Mouse (Mus musculus): ENCODE results near the gene Arrdc5. TPM values are rescaled to one million over a fixed set of nuclear protein-coding genes. Genes with fewer than 3 reads are reported as not detected.
A peak's percentile ranks its signal among the peaks of the same experiment; 100 is the strongest.

The Arrdc5 gene
- polyA plus RNA-seq, 2 experiments = not detected

GRCm38 (mm10) chr17:56290388-56291170 is 9.5 kb downstream of the Arrdc5 start:
- Histone ChIP-seq H3K9ac (ENCODE audit: low read depth, low read length, severe bottlenecking) (peak overlapping the region; percentile 68), H3K4me3 (replicated peaks; ENCODE audit: low read length) (peak overlapping the region; percentile 57), H3K36me3 (ENCODE audit: control insufficient read depth, insufficient read depth, low read length) (peaks cover 15% of the 10 kb centered on the region), H3K9me3 (ENCODE audit: control insufficient read depth, low read length) (no peaks in the 10 kb centered on the region), H3K4me2 (replicated peaks; ENCODE audit: low read depth, low read length, severe bottlenecking) (peak overlapping the region; percentile 71), H3K4me1 (ENCODE audit: control insufficient read depth, insufficient read depth, low read length) (peaks cover 33% of the 10 kb centered on the region), H3K27me3 (ENCODE audit: control insufficient read depth, insufficient read depth, low read length) (no peaks in the 10 kb centered on the region), H3K27ac (replicated peaks; ENCODE audit: low read depth, low read length) (peak overlapping the region; percentile 92)
- DNase-seq (ENCODE audit: low spot score) (peak; percentile 98), ATAC-seq (ENCODE audit: low FRiP score, low read depth) (peak; percentile 90)
- TF ChIP-seq POLR2A (IDR thresholded peaks at IDR 0.05; ENCODE audit: borderline replicate concordance, extremely low read depth, insufficient read depth, insufficient read length) = peak; percentile 54; the same call in 1 of the 2 replicates
- 5% methylated on average over 17 of the region's 17 CpGs for WGBS

DNA sequence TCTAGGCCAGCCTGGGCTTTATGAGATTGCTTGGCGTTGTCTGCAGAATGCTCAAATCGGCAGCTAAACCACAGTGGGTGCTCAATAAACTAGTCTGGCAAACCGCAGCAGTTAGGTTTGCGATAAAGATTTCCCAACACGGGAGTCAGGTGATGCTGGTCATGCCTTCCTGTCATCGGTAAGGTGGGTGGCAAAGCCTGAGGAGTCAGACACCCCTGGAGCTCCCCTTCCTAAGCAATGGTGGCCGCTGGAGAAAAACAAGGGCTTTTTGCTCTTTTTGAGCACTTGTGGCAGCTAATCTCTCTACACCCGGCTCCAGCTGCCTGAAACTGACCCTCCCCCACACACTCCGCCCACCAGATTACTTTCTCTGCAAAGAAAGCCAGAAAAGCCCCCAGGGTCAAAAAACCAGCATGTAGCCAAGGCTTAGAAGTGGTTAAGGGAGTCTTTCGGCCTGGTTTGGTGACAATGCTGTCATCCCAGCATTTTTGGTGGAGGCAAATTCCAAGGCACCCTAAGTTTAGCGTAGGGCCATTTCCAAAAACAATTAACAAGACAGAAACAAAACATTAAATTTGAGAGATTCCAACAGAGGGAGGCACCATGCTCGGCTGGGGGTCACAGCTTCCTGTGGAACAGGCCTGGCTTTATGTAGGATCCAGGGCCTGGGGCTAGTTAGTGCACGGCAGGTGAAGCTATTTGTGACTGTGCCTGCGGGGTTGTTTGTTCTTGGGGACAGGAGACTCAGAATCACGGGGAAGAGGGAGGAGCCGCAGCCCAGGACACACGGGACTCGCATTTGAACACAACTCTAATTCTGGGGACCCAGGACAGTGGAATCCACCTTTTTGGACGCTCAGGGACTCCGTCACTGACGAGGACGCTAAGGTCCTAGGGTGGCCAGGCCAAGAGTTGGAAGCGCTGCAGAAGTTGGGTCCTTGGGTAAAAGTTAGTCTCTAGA is 10.4 kb downstream of the Arrdc5 start:
- under 1% methylated on average over 23 of the region's 23 CpGs for WGBS
- peak overlapping the region; percentile 92 for H3K27ac ChIP-seq (replicated peaks; ENCODE audit: low read depth, low read length)
- DNase-seq (ENCODE audit: low spot score) (peak; percentile 83), ATAC-seq (ENCODE audit: low FRiP score, low read depth) (peak; percentile 16; the same call in 1 of the 2 replicates)
- H3K9ac ChIP-seq (ENCODE audit: low read depth, low read length, severe bottlenecking) = peak overlapping the region; percentile 68
- peak overlapping the region; percentile 57 for H3K4me3 ChIP-seq (replicated peaks; ENCODE audit: low read length)
- no peak for TF ChIP-seq POLR2A (IDR thresholded peaks at IDR 0.05; ENCODE audit: borderline replicate concordance, extremely low read depth, insufficient read depth, insufficient read length)
- peak overlapping the region; percentile 71 for H3K4me2 ChIP-seq (replicated peaks; ENCODE audit: low read depth, low read length, severe bottlenecking)
- H3K36me3 ChIP-seq (ENCODE audit: control insufficient read depth, insufficient read depth, low read length) = peaks cover 25% of the 10 kb centered on the region
- H3K9me3 ChIP-seq (ENCODE audit: control insufficient read depth, low read length) = no peaks in the 10 kb centered on the region
- H3K27me3 ChIP-seq (ENCODE audit: control insufficient read depth, insufficient read depth, low read length) = no peaks in the 10 kb centered on the region
- H3K4me1 ChIP-seq (ENCODE audit: control insufficient read depth, insufficient read depth, low read length) = peaks cover 33% of the 10 kb centered on the region

DNA sequence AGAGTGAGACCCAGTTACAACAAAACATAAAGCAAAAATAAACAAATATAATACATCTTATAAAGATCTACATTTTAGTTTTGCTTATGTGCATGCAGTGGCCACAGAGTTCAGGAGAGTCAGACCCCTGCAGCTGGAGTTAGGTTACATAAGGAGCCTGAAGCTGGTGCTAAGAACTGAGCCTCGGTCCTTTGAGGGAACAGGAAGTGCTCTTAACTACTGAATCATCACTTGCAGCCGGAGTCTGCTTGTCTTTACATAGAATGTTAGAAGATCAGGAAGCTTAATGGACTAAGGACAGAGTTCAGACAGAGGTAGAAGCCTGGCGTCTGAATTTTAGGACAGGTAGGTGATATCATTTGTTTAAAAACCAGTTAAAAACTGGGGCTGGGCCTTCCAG is 11.2 kb downstream of the Arrdc5 start:
- 26% methylated on average over 3 of the region's 3 CpGs for WGBS
- TF ChIP-seq POLR2A (IDR thresholded peaks at IDR 0.05; ENCODE audit: borderline replicate concordance, extremely low read depth, insufficient read depth, insufficient read length) = no peak
- H3K27ac ChIP-seq (replicated peaks; ENCODE audit: low read depth, low read length) = peak overlapping the region; percentile 92
- DNase-seq (ENCODE audit: low spot score) = no peak
- H3K4me1 ChIP-seq (ENCODE audit: control insufficient read depth, insufficient read depth, low read length) = peaks cover 33% of the 10 kb centered on the region
- peak overlapping the region; percentile 71 for H3K4me2 ChIP-seq (replicated peaks; ENCODE audit: low read depth, low read length, severe bottlenecking)
- H3K4me3 ChIP-seq (replicated peaks; ENCODE audit: low read length) = peak overlapping the region; percentile 57
- peaks cover 33% of the 10 kb centered on the region for H3K36me3 ChIP-seq (ENCODE audit: control insufficient read depth, insufficient read depth, low read length)
- H3K27me3 ChIP-seq (ENCODE audit: control insufficient read depth, insufficient read depth, low read length) = no peaks in the 10 kb centered on the region
- H3K9ac ChIP-seq (ENCODE audit: low read depth, low read length, severe bottlenecking) = peak overlapping the region; percentile 68; the same call in 1 of the 2 replicates
- ATAC-seq (ENCODE audit: low FRiP score, low read depth) = no peak
- no peaks in the 10 kb centered on the region for H3K9me3 ChIP-seq (ENCODE audit: control insufficient read depth, low read length)

GRCm38 (mm10) chr17:56287830-56288229 is 12.3 kb downstream of the Arrdc5 start:
- DNase-seq (ENCODE audit: low spot score) (no peak), ATAC-seq (ENCODE audit: low FRiP score, low read depth) (no peak)
- Histone ChIP-seq H3K9me3 (ENCODE audit: control insufficient read depth, low read length) (no peaks in the 10 kb centered on the region), H3K4me3 (replicated peaks; ENCODE audit: low read length) (no peak overlapping the region), H3K4me2 (replicated peaks; ENCODE audit: low read depth, low read length, severe bottlenecking) (peak overlapping the region; percentile 71; the same call in 1 of the 2 replicates), H3K4me1 (ENCODE audit: control insufficient read depth, insufficient read depth, low read length) (peaks cover 33% of the 10 kb centered on the region), H3K9ac (ENCODE audit: low read depth, low read length, severe bottlenecking) (0 out of 2 replicates have a peak overlapping the region, but pooled peaks have one; percentile 40), H3K27ac (replicated peaks; ENCODE audit: low read depth, low read length) (no peak overlapping the region), H3K36me3 (ENCODE audit: control insufficient read depth, insufficient read depth, low read length) (peaks cover 41% of the 10 kb centered on the region), H3K27me3 (ENCODE audit: control insufficient read depth, insufficient read depth, low read length) (no peaks in the 10 kb centered on the region)
- WGBS = 59% methylated on average over 3 of the region's 3 CpGs
- no peak for TF ChIP-seq POLR2A (IDR thresholded peaks at IDR 0.05; ENCODE audit: borderline replicate concordance, extremely low read depth, insufficient read depth, insufficient read length)

DNA sequence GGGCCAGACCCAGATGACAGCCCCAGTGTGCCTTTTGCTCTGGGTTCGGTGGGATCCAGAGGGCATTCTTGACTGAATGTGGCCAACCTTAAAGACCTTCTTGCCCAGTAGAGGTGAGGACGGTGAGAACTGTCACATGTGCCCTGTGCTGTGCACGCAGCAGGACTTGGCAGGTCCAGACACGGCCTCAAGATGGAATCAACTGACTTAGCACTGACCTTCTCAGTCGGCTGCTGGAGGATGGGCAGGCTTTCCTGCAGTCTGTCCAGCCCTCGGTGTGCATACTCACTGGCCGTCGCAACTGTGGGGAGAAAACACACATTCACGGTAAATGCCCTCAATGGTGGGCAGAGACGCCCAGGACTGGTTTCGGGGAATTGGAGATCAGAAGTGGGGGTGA is 14.1 kb downstream of the Arrdc5 start:
- 93% methylated on average over 11 of the region's 11 CpGs for WGBS
- ATAC-seq (ENCODE audit: low FRiP score, low read depth) (no peak), DNase-seq (ENCODE audit: low spot score) (no peak)
- no peak for TF ChIP-seq POLR2A (IDR thresholded peaks at IDR 0.05; ENCODE audit: borderline replicate concordance, extremely low read depth, insufficient read depth, insufficient read length)
- Histone ChIP-seq H3K27me3 (ENCODE audit: control insufficient read depth, insufficient read depth, low read length) (no peaks in the 10 kb centered on the region), H3K27ac (replicated peaks; ENCODE audit: low read depth, low read length) (no peak overlapping the region), H3K36me3 (ENCODE audit: control insufficient read depth, insufficient read depth, low read length) (peaks cover 54% of the 10 kb centered on the region), H3K4me3 (replicated peaks; ENCODE audit: low read length) (no peak overlapping the region), H3K9ac (ENCODE audit: low read depth, low read length, severe bottlenecking) (no peak overlapping the region), H3K4me1 (ENCODE audit: control insufficient read depth, insufficient read depth, low read length) (peaks cover 25% of the 10 kb centered on the region), H3K9me3 (ENCODE audit: control insufficient read depth, low read length) (no peaks in the 10 kb centered on the region), H3K4me2 (replicated peaks; ENCODE audit: low read depth, low read length, severe bottlenecking) (no peak overlapping the region)

Data from limb, embryonic 14.5 days (tissue).